Mouse (Mus musculus) E14TG2a.4 (cell line): Measurements from ENCODE around the gene BC048679.
A peak's percentile ranks its signal among the peaks of the same experiment; 100 is the strongest.

Experiments
- H3K27me3 ChIP-seq: 2 replicates; pipeline ENCODE4 v1.6.1; 2014; ENCODE audit warnings: low read length, control low read depth; ENCODE audit not compliant: insufficient read depth
- H3K36me3 ChIP-seq: 2 replicates; pipeline ENCODE4 v1.6.1; 2014; ENCODE audit warnings: low read length, control low read depth; ENCODE audit not compliant: insufficient read depth
- H3K4me1 ChIP-seq: replicated peaks from 2 replicates; pipeline ENCODE4 v1.6.1; 2014; ENCODE audit warnings: low read depth, low read length, control low read depth
- H3K4me3 ChIP-seq: replicated peaks from 2 replicates; pipeline ENCODE4 v1.5.1; 2014; ENCODE audit warnings: mild to moderate bottlenecking, low read length
- H3K9me3 ChIP-seq: 2 replicates; pipeline ENCODE4 v1.6.1; 2014; ENCODE audit warnings: low read length, control low read depth
- CTCF ChIP-seq: conservative IDR thresholded peaks from 2 replicates; pipeline ENCODE4 v1.5.1; 2014; ENCODE audit warnings: low read length
- NANOG ChIP-seq: IDR thresholded peaks from 2 replicates; pipeline ENCODE4 v1.6.1; 2014; ENCODE audit warnings: borderline replicate concordance, low read length, mixed read lengths
- POU5F1 ChIP-seq: IDR thresholded peaks from 2 replicates; pipeline ENCODE4 v1.6.1; 2014; ENCODE audit warnings: low read length, borderline replicate concordance

The BC048679 gene

GRCm38 (mm10) chr7:81498181-81498580, at the start of gene BC048679:
Gene BC048679, minus strand, starts transcription at chr7:81498281.
- H3K4me1 ChIP-seq = peaks cover 52% of the 10 kb centered on the region
- TF ChIP-seq NANOG (no peak), POU5F1 (no peak), CTCF (no peak)
- H3K36me3 ChIP-seq = no peaks in the 10 kb centered on the region
- peaks cover 26% of the 10 kb centered on the region for H3K27me3 ChIP-seq
- no peaks in the 10 kb centered on the region for H3K9me3 ChIP-seq
- peak within 1 kb of the TSS; percentile 23; the same call in 1 of the 2 replicates for H3K4me3 ChIP-seq

GRCm38 (mm10) chr7:81542934-81543333, 44.9 kb upstream of the BC048679 start:
- Histone ChIP-seq H3K4me3 (no peak overlapping the region), H3K9me3 (no peaks in the 10 kb centered on the region), H3K36me3 (no peaks in the 10 kb centered on the region), H3K27me3 (peaks cover 7% of the 10 kb centered on the region; the same call in 1 of the 2 replicates), H3K4me1 (peaks cover 13% of the 10 kb centered on the region; the same call in 1 of the 2 replicates)
- TF ChIP-seq CTCF = no peak
- no peak for TF ChIP-seq POU5F1
- no peak for TF ChIP-seq NANOG

GRCm38 (mm10) chr7:81541924-81542524, 43.9 kb upstream of the BC048679 start:
- H3K4me1 ChIP-seq = peaks cover 13% of the 10 kb centered on the region; the same call in 1 of the 2 replicates
- TF ChIP-seq NANOG (no peak), CTCF (no peak), POU5F1 (no peak)
- no peaks in the 10 kb centered on the region for H3K9me3 ChIP-seq
- H3K36me3 ChIP-seq = no peaks in the 10 kb centered on the region
- no peak overlapping the region for H3K4me3 ChIP-seq
- peaks cover 7% of the 10 kb centered on the region; the same call in 1 of the 2 replicates for H3K27me3 ChIP-seq

GRCm38 (mm10) chr7:81540999-81541398, 42.9 kb upstream of the BC048679 start:
- H3K4me3 ChIP-seq = no peak overlapping the region
- peaks cover 7% of the 10 kb centered on the region; the same call in 1 of the 2 replicates for H3K27me3 ChIP-seq
- no peak for TF ChIP-seq CTCF
- TF ChIP-seq POU5F1 = no peak
- no peak for TF ChIP-seq NANOG
- no peaks in the 10 kb centered on the region for H3K36me3 ChIP-seq
- peaks cover 10% of the 10 kb centered on the region; the same call in 1 of the 2 replicates for H3K4me1 ChIP-seq
- no peaks in the 10 kb centered on the region for H3K9me3 ChIP-seq

GRCm38 (mm10) chr7:81539565-81539964, 41.5 kb upstream of the BC048679 start:
- Histone ChIP-seq H3K36me3 (0 out of 2 replicates have a peak, but pooled peaks cover 8% of the 10 kb centered on the region), H3K4me3 (no peak overlapping the region), H3K27me3 (peaks cover 7% of the 10 kb centered on the region; the same call in 1 of the 2 replicates), H3K9me3 (no peaks in the 10 kb centered on the region), H3K4me1 (peaks cover 10% of the 10 kb centered on the region; the same call in 1 of the 2 replicates)
- no peak for TF ChIP-seq CTCF
- no peak for TF ChIP-seq POU5F1
- no peak for TF ChIP-seq NANOG

- peaks cover 18% of the 10 kb centered on the region; the same call in 1 of the 2 replicates for H3K36me3 ChIP-seq
- H3K4me3 ChIP-seq = no peak overlapping the region
- peaks cover 4% of the 10 kb centered on the region; the same call in 1 of the 2 replicates for H3K27me3 ChIP-seq
- TF ChIP-seq POU5F1 (no peak), NANOG (no peak), CTCF (no peak)
- H3K9me3 ChIP-seq = peaks cover 12% of the 10 kb centered on the region
- H3K4me1 ChIP-seq = peaks cover 10% of the 10 kb centered on the region; the same call in 1 of the 2 replicates
Measured at GRCm38 (mm10) chr7:81538070-81538675, 40.1 kb upstream of the BC048679 start.

- TF ChIP-seq POU5F1 = no peak
- no peak for TF ChIP-seq CTCF
- no peak for TF ChIP-seq NANOG
- Histone ChIP-seq H3K27me3 (no peaks in the 10 kb centered on the region), H3K9me3 (peaks cover 25% of the 10 kb centered on the region), H3K4me3 (no peak overlapping the region), H3K36me3 (peaks cover 35% of the 10 kb centered on the region), H3K4me1 (peaks cover 10% of the 10 kb centered on the region; the same call in 1 of the 2 replicates)
Measured at GRCm38 (mm10) chr7:81536478-81536877, 38.4 kb upstream of the BC048679 start.

- Histone ChIP-seq H3K4me1 (peaks cover 26% of the 10 kb centered on the region), H3K27me3 (no peaks in the 10 kb centered on the region), H3K36me3 (peaks cover 79% of the 10 kb centered on the region), H3K9me3 (peaks cover 25% of the 10 kb centered on the region), H3K4me3 (no peak overlapping the region)
- TF ChIP-seq CTCF (no peak), NANOG (no peak), POU5F1 (no peak)
Measured at GRCm38 (mm10) chr7:81531462-81531861, 33.4 kb upstream of the BC048679 start.

- Histone ChIP-seq H3K9me3 (peaks cover 20% of the 10 kb centered on the region), H3K4me3 (no peak overlapping the region), H3K36me3 (peaks cover 87% of the 10 kb centered on the region), H3K4me1 (peaks cover 39% of the 10 kb centered on the region), H3K27me3 (no peaks in the 10 kb centered on the region)
- TF ChIP-seq POU5F1 (no peak), NANOG (no peak), CTCF (no peak)
Measured at GRCm38 (mm10) chr7:81528918-81529317, 30.8 kb upstream of the BC048679 start.
